Mouse (Mus musculus) lung, embryonic 15.5 days (tissue): ENCODE results near the gene Synm. TPM values are rescaled to one million over a fixed set of nuclear protein-coding genes. Genes with fewer than 3 reads are reported as not detected.

Experiments
- ATAC-seq: fragments of 200-750 bp; cut with Nextera tagmentation; 2 replicates; pipeline ENCODE4 v1.8.0; 2017; ENCODE audit warnings: moderate number of reproducible peaks, borderline replicate concordance; ENCODE audit not compliant: low FRiP score, low TSS enrichment; ENCODE audit errors: extremely low read depth
- H3K27ac ChIP-seq: fragments of 300-500 bp; sonication (generic); 2 replicates; pipeline ENCODE4 v1.5.1; 2015; ENCODE audit warnings: moderate library complexity, mild to moderate bottlenecking, inconsistent platforms
- H3K27me3 ChIP-seq: fragments of 300-500 bp; sonication (generic); 2 replicates; pipeline ENCODE4 v1.6.1; 2015; ENCODE audit warnings: inconsistent platforms
- H3K36me3 ChIP-seq: fragments of 300-500 bp; sonication (generic); 2 replicates; pipeline ENCODE4 v1.6.1; 2015; ENCODE audit warnings: inconsistent platforms
- H3K4me1 ChIP-seq: fragments of 300-500 bp; sonication (generic); 2 replicates; pipeline ENCODE4 v1.6.1; 2015; ENCODE audit warnings: inconsistent platforms
- H3K4me2 ChIP-seq: fragments of 300-500 bp; sonication (generic); 2 replicates; pipeline ENCODE4 v1.6.1; 2015; ENCODE audit warnings: inconsistent platforms, mild to moderate bottlenecking, moderate library complexity
- H3K4me3 ChIP-seq: fragments of 300-500 bp; sonication (generic); 2 replicates; pipeline ENCODE4 v1.5.1; 2015; ENCODE audit warnings: mild to moderate bottlenecking, inconsistent platforms
- H3K9ac ChIP-seq: fragments of 300-500 bp; sonication (generic); 2 replicates; pipeline ENCODE4 v1.6.1; 2015; ENCODE audit warnings: inconsistent platforms
- H3K9me3 ChIP-seq: fragments of 300-500 bp; sonication (generic); 2 replicates; pipeline ENCODE4 v1.6.1; 2016; ENCODE audit warnings: inconsistent platforms
- WGBS: fragments of 180-500 bp; shearing (Covaris S2); methylation state at CpG from one replicate; pipeline ENCODE4 v1.1.7; 2015; 5-methylcytosine and 5-hydroxymethylcytosine counted together
- polyA plus RNA-seq: library from polyadenylated mRNA; unstranded; fragments of >200 nt; fragmentation: Nextera tagmentation; extraction: Ambion mirVana; gene quantifications from 2 replicates; pipeline ENCODE4 v1.2.1, GENCODE M21; 2015

Gene Synm
- polyA plus RNA-seq, 1 experiment from 2014 or later = 12.7 TPM

GRCm38 (mm10) chr7:67699301-67699700 lies 60.2 kb downstream of the Synm start:
- peaks cover 12% of the 10 kb centered on the region; the same call in 1 of the 2 replicates for H3K4me1 ChIP-seq
- no peak overlapping the region for H3K4me3 ChIP-seq
- no peak for ATAC-seq
- no peaks in the 10 kb centered on the region for H3K9me3 ChIP-seq
- H3K27ac ChIP-seq = no peak overlapping the region
- peaks cover 8% of the 10 kb centered on the region; the same call in 1 of the 2 replicates for H3K36me3 ChIP-seq
- H3K27me3 ChIP-seq = no peaks in the 10 kb centered on the region
- H3K9ac ChIP-seq = no peak overlapping the region
- H3K4me2 ChIP-seq = no peak overlapping the region
- WGBS = 86% methylated on average over 4 of the region's 4 CpGs

GRCm38 (mm10) chr7:67697892-67698630 lies 61.5 kb downstream of the Synm start:
- Histone ChIP-seq H3K27me3 (no peaks in the 10 kb centered on the region), H3K4me1 (peaks cover 18% of the 10 kb centered on the region; the same call in 1 of the 2 replicates), H3K9ac (no peak overlapping the region), H3K27ac (no peak overlapping the region), H3K9me3 (no peaks in the 10 kb centered on the region), H3K36me3 (peaks cover 8% of the 10 kb centered on the region; the same call in 1 of the 2 replicates), H3K4me2 (no peak overlapping the region), H3K4me3 (no peak overlapping the region)
- ATAC-seq = no peak
- WGBS = 75% methylated on average over 28 of the region's 28 CpGs

- 84% methylated on average over 7 of the region's 7 CpGs for WGBS
- H3K9me3 ChIP-seq = no peaks in the 10 kb centered on the region
- no peak overlapping the region for H3K4me3 ChIP-seq
- ATAC-seq = no peak
- H3K27me3 ChIP-seq = no peaks in the 10 kb centered on the region
- H3K4me2 ChIP-seq = no peak overlapping the region
- no peak overlapping the region for H3K27ac ChIP-seq
- H3K36me3 ChIP-seq = peaks cover 8% of the 10 kb centered on the region; the same call in 1 of the 2 replicates
- H3K9ac ChIP-seq = no peak overlapping the region
- H3K4me1 ChIP-seq = peaks cover 23% of the 10 kb centered on the region
These were observed 63.6 kb downstream of the Synm start for GRCm38 (mm10) chr7:67695906-67696305.

GRCm38 (mm10) chr7:67692791-67693538 lies 66.6 kb downstream of the Synm start:
- Histone ChIP-seq H3K9ac (no peak overlapping the region), H3K4me2 (no peak overlapping the region), H3K27me3 (no peaks in the 10 kb centered on the region), H3K4me1 (peaks cover 36% of the 10 kb centered on the region), H3K4me3 (no peak overlapping the region), H3K27ac (peak overlapping the region; percentile 47; the same call in 1 of the 2 replicates), H3K9me3 (no peaks in the 10 kb centered on the region), H3K36me3 (no peaks in the 10 kb centered on the region)
- ATAC-seq = no peak
- WGBS = 78% methylated on average over 23 of the region's 23 CpGs

GRCm38 (mm10) chr7:67692141-67692540 lies 67.4 kb downstream of the Synm start:
- WGBS = 36% methylated on average over 3 of the region's 3 CpGs
- H3K27me3 ChIP-seq = no peaks in the 10 kb centered on the region
- H3K9ac ChIP-seq = no peak overlapping the region
- no peaks in the 10 kb centered on the region for H3K36me3 ChIP-seq
- H3K4me3 ChIP-seq = no peak overlapping the region
- H3K4me1 ChIP-seq = peaks cover 36% of the 10 kb centered on the region
- no peak overlapping the region for H3K27ac ChIP-seq
- H3K9me3 ChIP-seq = no peaks in the 10 kb centered on the region
- no peak overlapping the region for H3K4me2 ChIP-seq
- no peak for ATAC-seq

- Histone ChIP-seq H3K36me3 (no peaks in the 10 kb centered on the region), H3K27ac (no peak overlapping the region), H3K4me1 (peaks cover 36% of the 10 kb centered on the region), H3K9ac (no peak overlapping the region), H3K4me3 (no peak overlapping the region), H3K4me2 (no peak overlapping the region), H3K9me3 (no peaks in the 10 kb centered on the region), H3K27me3 (no peaks in the 10 kb centered on the region)
- ATAC-seq = no peak; the same call in 1 of the 2 replicates
- 67% methylated on average over 6 of the region's 6 CpGs for WGBS
These were observed 68.5 kb downstream of the Synm start for GRCm38 (mm10) chr7:67691036-67691435.

GRCm38 (mm10) chr7:67689793-67690192 lies 69.7 kb downstream of the Synm start:
- Histone ChIP-seq H3K9me3 (no peaks in the 10 kb centered on the region), H3K27me3 (no peaks in the 10 kb centered on the region), H3K4me3 (no peak overlapping the region), H3K36me3 (peaks cover 10% of the 10 kb centered on the region), H3K27ac (peak overlapping the region; percentile 91), H3K4me2 (no peak overlapping the region), H3K9ac (no peak overlapping the region), H3K4me1 (peaks cover 36% of the 10 kb centered on the region)
- WGBS = 74% methylated on average over 7 of the region's 7 CpGs
- no peak for ATAC-seq

GRCm38 (mm10) chr7:67688281-67688680 lies 71.3 kb downstream of the Synm start:
- peak overlapping the region; percentile 91 for H3K27ac ChIP-seq
- no peak overlapping the region for H3K4me2 ChIP-seq
- no peak overlapping the region for H3K9ac ChIP-seq
- H3K4me1 ChIP-seq = peaks cover 31% of the 10 kb centered on the region
- peak; percentile 52; the same call in 1 of the 2 replicates for ATAC-seq
- no peaks in the 10 kb centered on the region for H3K9me3 ChIP-seq
- no peak overlapping the region for H3K4me3 ChIP-seq
- WGBS = 22% methylated on average over 3 of the region's 3 CpGs
- H3K36me3 ChIP-seq = peaks cover 17% of the 10 kb centered on the region
- no peaks in the 10 kb centered on the region for H3K27me3 ChIP-seq

- Histone ChIP-seq H3K9me3 (no peaks in the 10 kb centered on the region), H3K9ac (no peak overlapping the region), H3K4me3 (no peak overlapping the region), H3K27me3 (no peaks in the 10 kb centered on the region), H3K27ac (no peak overlapping the region), H3K4me1 (peaks cover 22% of the 10 kb centered on the region), H3K36me3 (peaks cover 25% of the 10 kb centered on the region), H3K4me2 (no peak overlapping the region)
- ATAC-seq = no peak
- 80% methylated on average over 3 of the region's 3 CpGs for WGBS
These were observed 73.0 kb downstream of the Synm start for GRCm38 (mm10) chr7:67686545-67686944.

- H3K4me3 ChIP-seq = no peak overlapping the region
- no peak overlapping the region for H3K9ac ChIP-seq
- H3K9me3 ChIP-seq = no peaks in the 10 kb centered on the region
- no peak overlapping the region for H3K4me2 ChIP-seq
- H3K4me1 ChIP-seq = no peaks in the 10 kb centered on the region
- no peak for ATAC-seq
- no peaks in the 10 kb centered on the region for H3K27me3 ChIP-seq
- 79% methylated on average over 16 of the region's 16 CpGs for WGBS
- peaks cover 38% of the 10 kb centered on the region for H3K36me3 ChIP-seq
- no peak overlapping the region for H3K27ac ChIP-seq
These were observed 76.5 kb downstream of the Synm start for GRCm38 (mm10) chr7:67683006-67683405.

- no peak overlapping the region for H3K4me2 ChIP-seq
- peaks cover 38% of the 10 kb centered on the region for H3K36me3 ChIP-seq
- no peaks in the 10 kb centered on the region for H3K4me1 ChIP-seq
- H3K9ac ChIP-seq = no peak overlapping the region
- WGBS = 54% methylated on average over 9 of the region's 9 CpGs
- H3K27me3 ChIP-seq = no peaks in the 10 kb centered on the region
- ATAC-seq = no peak; the same call in 1 of the 2 replicates
- no peak overlapping the region for H3K4me3 ChIP-seq
- H3K27ac ChIP-seq = no peak overlapping the region
- no peaks in the 10 kb centered on the region for H3K9me3 ChIP-seq
These were observed 78.5 kb downstream of the Synm start for GRCm38 (mm10) chr7:67681078-67681477.
